Mouse (Mus musculus): Measurements from ENCODE around the gene St5. TPM values are rescaled to one million over a fixed set of nuclear protein-coding genes. Genes with fewer than 3 reads are reported as not detected.
A peak's percentile ranks its signal among the peaks of the same experiment; 100 is the strongest.

St5 gene
- total RNA-seq, 2 experiments from 2014 or later: 6.8 to 7.7 TPM

DNA sequence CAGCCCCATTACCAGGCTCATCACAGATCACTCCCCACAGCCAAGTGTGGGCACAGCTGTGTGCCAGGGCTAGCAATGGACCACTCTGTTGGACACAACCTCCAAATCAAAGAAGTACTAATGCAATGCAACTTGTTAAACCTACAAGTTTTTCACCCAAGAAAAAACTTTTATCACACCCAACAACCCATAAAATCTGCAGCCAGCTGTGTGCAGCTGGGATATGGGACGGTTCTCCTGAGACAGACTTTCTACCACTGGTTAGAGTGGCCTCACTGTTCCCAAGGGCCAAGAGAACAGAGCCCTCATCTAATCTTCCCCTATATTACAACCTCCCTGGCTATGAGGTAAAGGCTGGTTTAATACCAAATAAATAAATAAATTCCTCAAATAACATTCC, 118.9 kb downstream of the St5 start:
- DNase-seq: no peak
- intact Hi-C loops (cut with DNase I): no loop called here
- no peak for TF ChIP-seq CTCF (IDR thresholded peaks at IDR 0.05)

GRCm38 (mm10) chr7:109580489-109580888, 122.9 kb downstream of the St5 start:
- TF ChIP-seq CTCF (IDR thresholded peaks at IDR 0.05): no peak
- DNase-seq: no peak
- intact Hi-C loops (cut with DNase I): no loop called here
- Histone ChIP-seq H3K27ac (peak overlapping the region; percentile 63), H3K4me3 (no peak overlapping the region)

More for the DNA sequence above, 118.9 kb downstream of the St5 start:
- no peak overlapping the region for H3K4me3 ChIP-seq
- H3K27ac ChIP-seq: no peak overlapping the region

DNA sequence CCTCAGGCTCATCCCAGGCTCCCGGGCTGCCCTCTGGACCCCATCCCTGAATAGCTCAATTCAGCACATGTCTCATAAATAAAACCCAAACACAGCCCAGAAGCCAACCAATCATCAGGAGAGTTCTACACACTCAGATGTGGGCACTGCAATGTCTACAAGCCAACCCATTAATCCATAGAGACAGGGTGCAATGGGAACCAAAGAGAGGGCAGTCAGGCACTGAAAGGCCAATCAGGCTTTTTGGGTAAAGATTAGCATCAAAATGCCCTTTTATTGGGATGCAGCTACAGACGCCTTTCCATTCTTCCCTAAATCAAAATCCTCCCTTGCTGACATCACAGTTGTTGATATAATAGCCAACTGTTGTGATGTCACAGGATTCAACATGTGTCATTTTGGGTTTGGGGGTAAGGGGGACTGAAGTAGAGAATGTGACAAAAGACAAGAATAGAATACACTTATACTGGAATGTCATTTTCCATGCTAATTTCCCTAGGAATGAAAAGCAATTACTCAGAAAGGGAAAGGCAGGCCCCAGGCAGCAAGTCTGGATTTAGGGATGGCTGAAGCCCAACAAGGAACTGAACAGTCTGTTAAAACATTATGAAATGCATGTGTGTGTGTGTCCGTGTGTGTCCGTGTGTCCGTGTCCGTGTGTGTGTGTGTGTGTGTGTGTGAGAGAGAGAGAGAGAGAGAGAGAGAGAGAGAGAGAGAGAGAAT, 123.7 kb downstream of the St5 start:
- Histone ChIP-seq H3K27ac (peak overlapping the region; percentile 53), H3K4me3 (no peak overlapping the region)
- no peak for TF ChIP-seq CTCF (IDR thresholded peaks at IDR 0.05)
- intact Hi-C loops (cut with DNase I): no loop called here
- DNase-seq: no peak

DNA sequence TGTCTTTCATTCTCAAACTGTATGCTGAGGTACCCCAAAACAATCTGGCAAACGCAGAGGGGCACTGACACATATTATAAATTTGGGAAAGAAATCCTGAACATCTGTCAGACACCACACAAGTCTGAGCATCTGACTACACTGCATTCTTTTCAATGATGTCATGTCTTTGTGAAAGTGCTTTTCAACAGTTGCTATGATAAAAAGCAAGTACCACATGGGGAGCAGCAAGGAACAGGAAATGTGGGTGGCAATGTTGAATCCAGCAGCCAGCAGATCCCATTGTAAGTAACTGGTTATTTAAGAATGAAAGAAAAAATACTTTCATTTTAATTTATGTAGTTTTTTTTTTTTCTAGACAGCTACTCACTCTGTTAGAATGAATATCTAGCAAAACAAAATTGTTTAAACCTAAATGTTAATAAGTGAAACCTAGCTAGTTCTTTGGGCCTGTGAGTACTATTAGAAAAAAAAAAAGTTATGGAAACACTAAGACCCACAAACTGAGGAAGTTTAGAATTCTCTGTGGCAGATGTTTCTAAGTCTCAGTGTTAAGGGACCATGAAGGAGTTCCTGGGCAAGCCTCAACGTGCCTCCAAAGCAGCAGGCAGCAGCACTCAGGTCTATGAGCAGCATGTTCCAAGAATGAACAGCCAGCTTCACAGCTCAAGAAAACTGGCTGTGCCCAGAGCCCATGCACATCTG, 124.4 kb downstream of the St5 start:
- Histone ChIP-seq H3K4me3 (no peak overlapping the region), H3K27ac (peak overlapping the region; percentile 53)
- no peak for TF ChIP-seq CTCF (IDR thresholded peaks at IDR 0.05)
- intact Hi-C loops (cut with DNase I): no loop called here
- no peak for DNase-seq

DNA sequence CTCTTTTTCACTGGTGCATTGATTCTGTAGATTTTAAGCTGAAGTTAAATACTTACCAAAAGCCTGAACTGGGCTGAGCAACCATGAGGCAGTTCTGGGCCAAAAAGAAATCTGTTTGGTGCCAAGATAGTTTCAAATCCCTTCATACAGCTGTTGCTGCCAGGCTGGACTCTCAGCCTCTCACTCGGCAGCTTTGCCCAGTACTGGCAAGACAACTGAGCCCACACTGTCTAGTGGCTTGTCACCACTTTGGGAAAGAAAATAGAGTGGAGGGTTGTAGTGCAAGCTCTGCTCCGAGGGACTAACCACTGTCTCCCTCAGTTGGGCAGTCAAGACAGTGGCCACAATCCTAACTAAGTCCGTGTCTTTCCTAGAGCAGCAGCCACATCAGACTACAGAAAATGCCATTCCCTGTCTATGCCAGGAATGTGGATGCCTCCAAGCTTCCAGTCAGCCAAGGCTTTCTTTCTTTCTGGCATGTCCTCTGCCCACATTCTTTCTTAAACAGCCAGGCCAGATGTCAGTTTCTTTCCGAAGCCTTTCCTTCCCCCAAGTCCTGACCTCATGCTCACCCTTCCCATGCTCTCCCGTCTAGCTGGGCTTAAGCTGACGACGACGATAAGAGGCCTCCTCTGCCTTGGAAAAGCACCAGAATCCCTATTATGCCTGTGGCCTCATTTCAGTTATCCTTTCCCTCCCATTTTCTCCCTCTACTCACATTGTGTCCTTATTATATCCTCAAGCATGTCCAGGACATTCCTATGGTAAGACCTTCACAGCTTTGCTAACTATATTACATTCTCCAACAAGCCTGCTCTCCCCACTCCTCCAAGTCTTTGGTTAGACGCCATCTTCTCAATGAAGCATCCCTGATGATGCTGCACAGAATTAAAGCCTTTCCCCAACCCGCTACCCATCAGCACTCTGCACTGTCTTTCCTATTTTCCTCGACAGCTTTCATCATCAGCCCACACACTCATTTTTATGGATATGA, 126.8 kb downstream of the St5 start:
- TF ChIP-seq CTCF (IDR thresholded peaks at IDR 0.05): no peak
- intact Hi-C loops (cut with DNase I): no loop called here
- peak; percentile 39 for DNase-seq
- H3K4me3 ChIP-seq: no peak overlapping the region
- H3K27ac ChIP-seq: peak overlapping the region; percentile 79

- no peak for TF ChIP-seq CTCF (IDR thresholded peaks at IDR 0.05)
- intact Hi-C loops (cut with DNase I): no loop called here
- Histone ChIP-seq H3K27ac (peak overlapping the region; percentile 31; the same call in 1 of the 2 replicates), H3K4me3 (no peak overlapping the region)
- no peak for DNase-seq
Observed at GRCm38 (mm10) chr7:109574166-109574565, 129.2 kb downstream of the St5 start.

- Histone ChIP-seq H3K27ac (no peak overlapping the region), H3K4me3 (no peak overlapping the region)
- no peak for DNase-seq
- intact Hi-C loops (cut with DNase I): no loop called here
- TF ChIP-seq CTCF (IDR thresholded peaks at IDR 0.05): no peak
Observed at GRCm38 (mm10) chr7:109568391-109568892, 135.0 kb downstream of the St5 start.

GRCm38 (mm10) chr7:109566841-109567768, 136.3 kb downstream of the St5 start:
- DNase-seq: no peak
- H3K4me3 ChIP-seq: no peak overlapping the region
- peak overlapping the region; percentile 25; the same call in 1 of the 2 replicates for H3K27ac ChIP-seq
- intact Hi-C loops (cut with DNase I): no loop called here
- TF ChIP-seq CTCF (IDR thresholded peaks at IDR 0.05): no peak

DNA sequence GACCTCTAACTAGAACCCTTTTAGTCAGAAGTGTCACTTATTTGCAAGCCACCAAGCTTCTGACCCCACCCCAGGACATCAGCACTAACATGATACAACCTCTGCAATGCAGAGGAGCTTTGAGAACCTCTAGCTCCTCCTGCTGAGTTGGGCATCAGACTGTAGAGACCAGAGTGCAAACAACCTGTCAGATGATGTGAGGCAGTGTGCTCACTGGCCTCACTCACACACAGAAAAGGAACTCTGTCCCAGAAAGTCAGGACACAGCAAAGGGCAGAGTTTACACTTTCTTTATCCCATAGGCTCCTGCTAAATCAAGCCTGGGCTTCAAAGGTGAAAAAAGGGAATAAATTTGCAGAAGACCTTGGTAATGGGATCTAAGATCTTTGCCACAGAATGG, 137.1 kb downstream of the St5 start:
- TF ChIP-seq CTCF (IDR thresholded peaks at IDR 0.05): no peak
- H3K4me3 ChIP-seq: no peak overlapping the region
- peak overlapping the region; percentile 25; the same call in 1 of the 2 replicates for H3K27ac ChIP-seq
- no peak for DNase-seq
- intact Hi-C loops (cut with DNase I): no loop called here

GRCm38 (mm10) chr7:109563775-109564362, 139.5 kb downstream of the St5 start:
- H3K4me3 ChIP-seq: no peak overlapping the region
- no peak for DNase-seq
- intact Hi-C loops (cut with DNase I): no loop called here
- peak overlapping the region; percentile 8; the same call in 1 of the 2 replicates for H3K27ac ChIP-seq
- TF ChIP-seq CTCF (IDR thresholded peaks at IDR 0.05): no peak

- intact Hi-C loops (cut with DNase I): no loop called here
- H3K4me3 ChIP-seq: no peak overlapping the region; the same call in 1 of the 2 replicates
Observed at GRCm38 (mm10) chr7:109562676-109563075, 140.7 kb downstream of the St5 start.

More at GRCm38 (mm10) chr7:109562676-109563075, 140.7 kb downstream of the St5 start:
- no peak overlapping the region; the same call in 1 of the 2 replicates for H3K27ac ChIP-seq
- DNase-seq: no peak
- TF ChIP-seq CTCF (IDR thresholded peaks at IDR 0.05): no peak

Data from gastrocnemius, adult 2 months (tissue).